Mouse (Mus musculus) ovary, postnatal 36 days (tissue): ENCODE results near the gene Ccdc87.
A peak's percentile ranks its signal among the peaks of the same experiment; 100 is the strongest.
"Not testable (repeated sequence)": the region's sequence is repeated elsewhere in the genome, so short reads cannot be mapped to it uniquely, and the experiment has no call there.

Experiments used
- DNase-seq: peaks from one replicate; pipeline ENCODE4 v3.0.0; 2022; ENCODE audit warnings: low spot score, mixed read lengths

The Ccdc87 gene

GRCm38 (mm10) chr19:4839149-4839548 is at the start of gene Ccdc87, which contains the start of gene Ccs:
TSS of gene Ccdc87 (plus strand) at chr19:4839366.
TSS of gene Ccs (minus strand) at chr19:4839332.
- DNase-seq, result peak; percentile 96

GRCm38 (mm10) chr19:4793281-4793830 is 45.8 kb upstream of the Ccdc87 start:
- DNase-seq, result no peak

- peak; percentile 90 for DNase-seq
Measured at GRCm38 (mm10) chr19:4793831-4794422, 45.2 kb upstream of the Ccdc87 start, which contains the start of gene Rbm4. TSS of gene Rbm4 (minus strand) at chr19:4793901.

- DNase-seq, result no peak
Measured at GRCm38 (mm10) chr19:4795929-4796328, 43.2 kb upstream of the Ccdc87 start.

- DNase-seq, result no peak
Measured at GRCm38 (mm10) chr19:4797846-4798245, 41.3 kb upstream of the Ccdc87 start.

- no peak for DNase-seq
Measured at GRCm38 (mm10) chr19:4799083-4799482, 40.1 kb upstream of the Ccdc87 start.

- DNase-seq, result no peak
Measured at GRCm38 (mm10) chr19:4802691-4803091, 36.5 kb upstream of the Ccdc87 start.

- DNase-seq, result no peak
Measured at GRCm38 (mm10) chr19:4803283-4803682, 35.9 kb upstream of the Ccdc87 start.

GRCm38 (mm10) chr19:4810309-4810708 is 28.9 kb upstream of the Ccdc87 start:
- no peak for DNase-seq

- DNase-seq, result no peak
Measured at GRCm38 (mm10) chr19:4810746-4811062, 28.5 kb upstream of the Ccdc87 start.

GRCm38 (mm10) chr19:4811063-4811908 is 27.9 kb upstream of the Ccdc87 start, which contains the start of the genes Gm21992 and Rbm14:
TSS of gene Gm21992 (minus strand) at chr19:4811612.
TSS of gene Rbm14 (minus strand) at chr19:4811634.
- peak; percentile 97 for DNase-seq

- DNase-seq, result no peak
Measured at GRCm38 (mm10) chr19:4811909-4812242, 27.3 kb upstream of the Ccdc87 start.

GRCm38 (mm10) chr19:4812334-4812949 is 26.7 kb upstream of the Ccdc87 start:
- not testable (repeated sequence) for DNase-seq

- no peak for DNase-seq
Measured at GRCm38 (mm10) chr19:4813015-4813414, 26.2 kb upstream of the Ccdc87 start.

GRCm38 (mm10) chr19:4817182-4817835 is 21.9 kb upstream of the Ccdc87 start:
- DNase-seq, result no peak

- DNase-seq, result peak; percentile 73
Measured at GRCm38 (mm10) chr19:4820678-4821303, 18.4 kb upstream of the Ccdc87 start.

GRCm38 (mm10) chr19:4828444-4829114 is 10.6 kb upstream of the Ccdc87 start:
- DNase-seq, result no peak

GRCm38 (mm10) chr19:4829156-4829555 is 10.0 kb upstream of the Ccdc87 start:
- peak; percentile 56 for DNase-seq

GRCm38 (mm10) chr19:4833977-4834376 is 5.2 kb upstream of the Ccdc87 start:
- no peak for DNase-seq

GRCm38 (mm10) chr19:4836096-4836495 is 3.1 kb upstream of the Ccdc87 start:
- no peak for DNase-seq

GRCm38 (mm10) chr19:4837049-4837448 is 2.1 kb upstream of the Ccdc87 start:
- no peak for DNase-seq
